Mouse (Mus musculus): ENCODE data around the gene Cdrt4. TPM values are rescaled to one million over a fixed set of nuclear protein-coding genes. Genes with fewer than 3 reads are reported as not detected.
A peak's percentile ranks its signal among the peaks of the same experiment; 100 is the strongest.

Gene Cdrt4
- polyA plus RNA-seq, 1 experiment from 2014 or later: not detected

DNA sequence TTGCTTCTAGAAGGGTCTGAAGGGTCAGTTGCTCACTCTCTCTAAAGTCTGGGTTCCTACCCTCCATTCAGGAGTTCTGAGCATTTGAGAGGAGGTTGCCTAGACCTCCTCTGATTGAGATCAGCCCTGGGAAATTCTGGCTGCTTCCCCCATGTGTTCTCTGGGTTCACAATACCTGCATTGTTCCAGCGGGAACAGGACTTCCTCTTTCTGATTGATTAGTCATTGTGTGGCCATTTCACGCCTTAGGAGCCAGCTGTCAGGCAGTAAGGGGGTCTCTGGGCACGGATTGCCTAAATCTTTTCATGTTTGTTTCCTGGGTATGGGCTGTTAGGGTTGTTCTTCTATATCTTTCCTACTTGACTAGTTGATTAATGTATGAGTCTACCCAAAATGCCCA is 32.8 kb downstream of the Cdrt4 start:
- 3% methylated on average over 3 of the region's 3 CpGs for WGBS
- no peaks in the 10 kb centered on the region for H3K27me3 ChIP-seq
- no peaks in the 10 kb centered on the region for H3K36me3 ChIP-seq
- H3K4me3 ChIP-seq: no peak overlapping the region
- peaks cover 4% of the 10 kb centered on the region; the same call in 1 of the 2 replicates for H3K9me3 ChIP-seq
- no peak overlapping the region for H3K4me2 ChIP-seq
- H3K4me1 ChIP-seq (replicated peaks): peaks cover 19% of the 10 kb centered on the region
- ATAC-seq (ENCODE audit: low read depth): 0 out of 2 replicates have a peak, but pooled peaks have one; percentile 19
- H3K27ac ChIP-seq (replicated peaks): no peak overlapping the region
- H3K9ac ChIP-seq: no peak overlapping the region

DNA sequence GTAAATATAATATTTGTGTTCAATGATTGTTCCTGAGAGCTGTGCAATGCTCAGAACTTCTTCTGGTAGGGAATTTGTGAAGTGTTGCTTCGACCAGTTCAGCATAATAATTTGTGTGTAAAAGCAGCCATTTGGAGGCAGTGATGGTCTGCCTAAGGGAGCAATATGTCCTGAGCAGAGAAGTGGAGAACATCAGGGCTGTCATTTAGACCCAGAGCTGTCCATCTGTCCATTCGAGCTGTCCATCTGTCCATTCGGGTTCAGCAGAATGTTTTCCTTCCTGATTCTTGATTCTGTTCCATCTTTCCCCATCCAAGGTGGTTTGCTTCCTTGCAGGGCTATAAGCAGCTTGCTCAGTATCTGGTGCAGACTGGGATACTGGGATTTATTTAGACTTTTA is 33.4 kb downstream of the Cdrt4 start:
- Histone ChIP-seq H3K36me3 (no peaks in the 10 kb centered on the region), H3K4me1 (replicated peaks) (peaks cover 19% of the 10 kb centered on the region), H3K9me3 (peaks cover 4% of the 10 kb centered on the region; the same call in 1 of the 2 replicates), H3K9ac (no peak overlapping the region), H3K27me3 (no peaks in the 10 kb centered on the region), H3K4me3 (no peak overlapping the region), H3K27ac (replicated peaks) (no peak overlapping the region), H3K4me2 (no peak overlapping the region)
- no peak for ATAC-seq (ENCODE audit: low read depth)
- 46% methylated on average over 3 of the region's 3 CpGs for WGBS

GRCm38 (mm10) chr11:62985075-62985474 is 34.1 kb downstream of the Cdrt4 start:
- 95% methylated on average over 3 of the region's 3 CpGs for WGBS
- no peaks in the 10 kb centered on the region for H3K36me3 ChIP-seq
- H3K27ac ChIP-seq (replicated peaks): no peak overlapping the region
- no peaks in the 10 kb centered on the region for H3K27me3 ChIP-seq
- H3K9me3 ChIP-seq: peaks cover 4% of the 10 kb centered on the region; the same call in 1 of the 2 replicates
- H3K4me3 ChIP-seq: no peak overlapping the region
- H3K4me2 ChIP-seq: no peak overlapping the region
- no peak for ATAC-seq (ENCODE audit: low read depth)
- H3K4me1 ChIP-seq (replicated peaks): peaks cover 19% of the 10 kb centered on the region
- H3K9ac ChIP-seq: no peak overlapping the region

DNA sequence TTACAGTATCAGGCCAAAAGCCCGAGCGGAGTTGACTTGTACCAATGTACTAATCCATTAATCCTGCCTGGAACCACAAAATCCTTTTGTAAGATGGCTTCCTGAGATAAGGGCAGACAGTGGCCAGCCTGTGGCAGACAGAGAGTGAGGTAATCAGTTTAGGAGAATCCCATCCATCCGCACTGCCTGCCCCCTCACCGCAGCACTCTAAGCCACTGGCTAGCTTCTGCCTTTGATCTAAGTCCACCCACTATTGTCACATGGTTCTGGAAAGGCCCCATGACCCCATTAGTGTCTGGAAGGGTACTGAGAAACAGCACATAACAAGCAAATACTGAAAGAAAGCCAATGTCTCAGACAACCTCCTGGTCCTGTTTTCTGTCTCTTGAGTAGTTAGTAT is 35.6 kb downstream of the Cdrt4 start:
- Histone ChIP-seq H3K4me3 (no peak overlapping the region), H3K27ac (replicated peaks) (no peak overlapping the region), H3K9ac (no peak overlapping the region), H3K36me3 (no peaks in the 10 kb centered on the region), H3K4me2 (no peak overlapping the region), H3K27me3 (no peaks in the 10 kb centered on the region), H3K9me3 (no peaks in the 10 kb centered on the region), H3K4me1 (replicated peaks) (peaks cover 19% of the 10 kb centered on the region)
- WGBS: 85% methylated on average over 4 of the region's 4 CpGs
- no peak for ATAC-seq (ENCODE audit: low read depth)

DNA sequence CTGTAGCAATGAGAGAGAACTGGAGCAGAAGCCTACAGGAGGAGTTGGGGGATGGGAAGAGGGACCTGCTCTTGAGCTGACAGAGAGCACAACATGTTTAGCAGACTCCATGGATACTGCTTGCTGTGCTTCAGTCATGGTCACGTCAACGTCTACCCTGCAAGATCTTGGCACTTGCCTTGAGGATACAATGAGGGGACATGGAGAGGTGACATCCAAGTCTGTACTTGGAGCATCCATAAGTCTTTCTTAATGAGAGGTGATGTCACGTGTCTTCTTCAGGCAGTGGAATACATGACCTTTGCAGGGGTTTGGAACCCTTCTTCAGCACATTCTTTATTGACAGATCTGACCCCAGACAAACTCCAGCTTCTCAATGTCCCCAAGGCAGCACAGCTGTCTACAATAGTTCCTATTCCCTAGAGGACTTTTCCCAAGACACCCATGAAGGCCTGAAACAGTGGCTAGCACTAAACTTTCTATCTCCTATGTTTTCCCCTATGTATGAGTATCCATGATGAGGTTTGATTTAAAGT is 39.2 kb downstream of the Cdrt4 start:
- WGBS: 96% methylated on average over 3 of the region's 3 CpGs
- no peak overlapping the region for H3K4me2 ChIP-seq
- no peaks in the 10 kb centered on the region for H3K36me3 ChIP-seq
- no peak overlapping the region for H3K9ac ChIP-seq
- H3K27me3 ChIP-seq: no peaks in the 10 kb centered on the region
- no peak for ATAC-seq (ENCODE audit: low read depth)
- no peaks in the 10 kb centered on the region for H3K9me3 ChIP-seq
- no peaks in the 10 kb centered on the region for H3K4me1 ChIP-seq (replicated peaks)
- H3K4me3 ChIP-seq: no peak overlapping the region
- H3K27ac ChIP-seq (replicated peaks): no peak overlapping the region

GRCm38 (mm10) chr11:62990811-62991210 is 39.8 kb downstream of the Cdrt4 start:
- H3K36me3 ChIP-seq: no peaks in the 10 kb centered on the region
- no peak overlapping the region for H3K9ac ChIP-seq
- no peak overlapping the region for H3K4me3 ChIP-seq
- H3K9me3 ChIP-seq: no peaks in the 10 kb centered on the region
- no peak for ATAC-seq (ENCODE audit: low read depth)
- no peaks in the 10 kb centered on the region for H3K4me1 ChIP-seq (replicated peaks)
- H3K4me2 ChIP-seq: no peak overlapping the region
- WGBS: 84% methylated on average over 5 of the region's 5 CpGs
- no peak overlapping the region for H3K27ac ChIP-seq (replicated peaks)
- H3K27me3 ChIP-seq: no peaks in the 10 kb centered on the region

GRCm38 (mm10) chr11:62992545-62993242 is 41.7 kb downstream of the Cdrt4 start:
- no peak for ATAC-seq (ENCODE audit: low read depth)
- H3K4me3 ChIP-seq: no peak overlapping the region
- no peaks in the 10 kb centered on the region for H3K36me3 ChIP-seq
- peaks cover 10% of the 10 kb centered on the region for H3K4me1 ChIP-seq (replicated peaks)
- no peak overlapping the region for H3K27ac ChIP-seq (replicated peaks)
- H3K9ac ChIP-seq: no peak overlapping the region
- no peak overlapping the region for H3K4me2 ChIP-seq
- no peaks in the 10 kb centered on the region for H3K27me3 ChIP-seq
- H3K9me3 ChIP-seq: no peaks in the 10 kb centered on the region
- 95% methylated on average over 13 of the region's 13 CpGs for WGBS

DNA sequence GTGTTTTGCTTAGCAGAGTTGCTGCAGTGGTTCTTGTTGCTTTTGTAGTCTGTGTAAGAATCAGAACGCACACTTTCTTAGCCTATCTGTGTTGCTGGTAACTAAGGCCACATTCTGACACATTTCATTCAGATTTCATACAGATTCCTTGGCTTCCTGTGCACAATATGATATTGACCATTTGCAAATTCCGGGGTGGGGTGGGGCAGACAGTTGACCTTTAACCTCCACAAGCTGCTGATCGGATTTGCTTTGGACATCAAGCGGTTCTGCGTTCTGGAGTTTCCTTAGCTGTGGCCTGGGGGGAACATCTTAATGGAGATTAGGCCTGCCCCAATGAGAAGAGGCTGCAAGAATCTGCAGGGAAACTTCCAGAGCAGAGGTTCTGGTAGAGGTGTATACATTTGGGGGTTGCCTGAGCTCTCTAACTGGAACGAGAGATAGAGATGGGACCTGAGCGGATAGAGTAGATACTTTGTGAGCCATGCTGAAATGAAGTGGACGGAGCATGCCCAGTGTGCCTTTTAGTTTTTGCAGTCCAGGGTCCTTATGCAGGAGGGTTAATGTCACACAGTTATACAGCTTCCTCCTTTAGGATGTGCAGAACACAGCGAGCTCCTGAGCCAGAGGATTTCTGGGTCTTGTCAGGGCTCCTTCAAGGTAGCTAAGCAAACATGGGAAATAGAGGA is 44.2 kb downstream of the Cdrt4 start:
- WGBS: 88% methylated on average over 9 of the region's 9 CpGs
- Histone ChIP-seq H3K27me3 (no peaks in the 10 kb centered on the region), H3K9ac (no peak overlapping the region), H3K4me2 (no peak overlapping the region), H3K4me3 (no peak overlapping the region), H3K27ac (replicated peaks) (no peak overlapping the region), H3K9me3 (no peaks in the 10 kb centered on the region), H3K4me1 (replicated peaks) (peaks cover 16% of the 10 kb centered on the region), H3K36me3 (no peaks in the 10 kb centered on the region)
- no peak for ATAC-seq (ENCODE audit: low read depth)

GRCm38 (mm10) chr11:62995755-62996521 is 44.9 kb downstream of the Cdrt4 start:
- no peak for ATAC-seq (ENCODE audit: low read depth)

GRCm38 (mm10) chr11:62996522-62996898 is 45.5 kb downstream of the Cdrt4 start:
- no peak overlapping the region for H3K4me3 ChIP-seq
- H3K9me3 ChIP-seq: no peaks in the 10 kb centered on the region
- H3K4me2 ChIP-seq: no peak overlapping the region
- ATAC-seq (ENCODE audit: low read depth): no peak
- H3K27ac ChIP-seq (replicated peaks): no peak overlapping the region
- H3K4me1 ChIP-seq (replicated peaks): peaks cover 16% of the 10 kb centered on the region
- 84% methylated on average over 4 of the region's 4 CpGs for WGBS
- H3K36me3 ChIP-seq: no peaks in the 10 kb centered on the region
- H3K27me3 ChIP-seq: no peaks in the 10 kb centered on the region
- no peak overlapping the region for H3K9ac ChIP-seq

More at GRCm38 (mm10) chr11:62995755-62996521, 44.9 kb downstream of the Cdrt4 start:
- Histone ChIP-seq H3K9ac (no peak overlapping the region), H3K36me3 (no peaks in the 10 kb centered on the region), H3K4me1 (replicated peaks) (peaks cover 16% of the 10 kb centered on the region), H3K27ac (replicated peaks) (no peak overlapping the region), H3K9me3 (no peaks in the 10 kb centered on the region), H3K27me3 (no peaks in the 10 kb centered on the region), H3K4me2 (no peak overlapping the region), H3K4me3 (no peak overlapping the region)
- WGBS: 76% methylated on average over 5 of the region's 5 CpGs

GRCm38 (mm10) chr11:62997039-62997717 is 46.2 kb downstream of the Cdrt4 start:
- no peaks in the 10 kb centered on the region for H3K27me3 ChIP-seq
- H3K4me3 ChIP-seq: no peak overlapping the region
- H3K9ac ChIP-seq: no peak overlapping the region
- no peaks in the 10 kb centered on the region for H3K9me3 ChIP-seq
- no peaks in the 10 kb centered on the region for H3K36me3 ChIP-seq
- ATAC-seq (ENCODE audit: low read depth): no peak
- 74% methylated on average over 5 of the region's 5 CpGs for WGBS
- peak overlapping the region; percentile 64; the same call in 1 of the 2 replicates for H3K27ac ChIP-seq (replicated peaks)
- peaks cover 16% of the 10 kb centered on the region for H3K4me1 ChIP-seq (replicated peaks)
- H3K4me2 ChIP-seq: no peak overlapping the region

All from neural tube, embryonic 13.5 days (tissue).